Mouse (Mus musculus) testis, adult 2 months (tissue): Measurements from ENCODE around the gene Epha2.

Source experiments
- CTCF ChIP-seq: fragments of 200-500 bp; IDR thresholded peaks from 2 replicates; pipeline ENCODE4 v1.5.1; 2012; ENCODE audit warnings: low read depth, mild to moderate bottlenecking, inconsistent platforms, low read length, moderate library complexity; ENCODE audit not compliant: control insufficient read depth, insufficient read depth, insufficient replicate concordance
- POLR2A ChIP-seq: fragments of 200-500 bp; IDR thresholded peaks from 2 replicates; pipeline ENCODE4 v1.6.1; 2012; ENCODE audit warnings: low read depth, mild to moderate bottlenecking, inconsistent platforms, low read length, moderate library complexity; ENCODE audit not compliant: control insufficient read depth

DNA sequence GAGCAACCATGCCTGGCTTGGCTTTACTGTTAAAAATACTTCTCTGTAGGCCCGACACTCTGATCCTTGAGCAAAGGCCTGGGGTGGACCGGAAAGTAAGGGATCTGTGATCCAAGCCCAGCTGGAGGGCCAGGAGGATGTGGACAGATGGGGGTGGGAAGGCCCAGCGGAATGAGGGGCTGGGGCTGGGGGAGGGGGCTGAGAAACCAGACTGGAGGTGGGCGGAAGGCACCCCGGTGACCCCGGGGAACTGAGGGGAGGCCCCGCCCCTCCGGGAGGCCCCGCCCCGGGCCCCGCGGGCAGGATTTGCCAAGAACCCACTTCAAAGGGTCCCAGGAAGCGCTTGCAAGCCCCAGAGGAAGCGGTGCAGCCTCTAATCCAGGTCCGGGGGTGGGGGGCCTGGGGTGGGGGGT, 5.3 kb upstream of the Epha2 start:
- TF ChIP-seq CTCF: no peak
- TF ChIP-seq POLR2A: no peak
